Mouse (Mus musculus) embryonic facial prominence, embryonic 14.5 days (tissue): ENCODE measurements around the gene Mgat4b. TPM values are rescaled to one million over a fixed set of nuclear protein-coding genes. Genes with fewer than 3 reads are reported as not detected.
"Not testable (repeated sequence)": the region's sequence is repeated elsewhere in the genome, so short reads cannot be mapped to it uniquely, and the experiment has no call there.

Experiments
- ATAC-seq: fragments of 200-750 bp; cut with Nextera tagmentation; 2 replicates; pipeline ENCODE4 v1.8.0; 2017; ENCODE audit warnings: low read depth, moderate number of reproducible peaks, moderate TSS enrichment
- DNase-seq: peaks from one replicate; pipeline ENCODE4 v3.0.0-alpha.2; 2015; ENCODE audit warnings: low spot score
- H3K27ac ChIP-seq: fragments of 300-500 bp; sonication (generic); replicated peaks from 2 replicates; pipeline ENCODE4 v1.5.1; 2014; ENCODE audit warnings: low read depth, mild to moderate bottlenecking, low read length, moderate library complexity
- H3K27me3 ChIP-seq: fragments of 300-500 bp; sonication (generic); replicated peaks from 2 replicates; pipeline ENCODE4 v1.6.1; 2014; ENCODE audit warnings: low read length; ENCODE audit not compliant: control insufficient read depth, insufficient read depth
- H3K36me3 ChIP-seq: fragments of 300-500 bp; sonication (generic); 2 replicates; pipeline ENCODE4 v1.6.1; 2014; ENCODE audit warnings: low read length, mixed read lengths; ENCODE audit not compliant: control insufficient read depth, insufficient read depth
- H3K4me1 ChIP-seq: fragments of 300-500 bp; sonication (generic); 2 replicates; pipeline ENCODE4 v1.6.1; 2014; ENCODE audit warnings: antibody characterized with exemption, low read length; ENCODE audit not compliant: control insufficient read depth, insufficient read depth
- H3K4me2 ChIP-seq: fragments of 300-500 bp; sonication (generic); 2 replicates; pipeline ENCODE4 v1.6.1; 2014; ENCODE audit warnings: low read depth, mild to moderate bottlenecking, low read length, moderate library complexity, mixed read lengths
- H3K4me3 ChIP-seq: fragments of 300-500 bp; sonication (generic); 2 replicates; pipeline ENCODE4 v1.5.1; 2014; ENCODE audit warnings: low read depth, mild to moderate bottlenecking, low read length
- H3K9ac ChIP-seq: fragments of 300-500 bp; sonication (generic); 2 replicates; pipeline ENCODE4 v1.6.1; 2014; ENCODE audit warnings: low read depth, mild to moderate bottlenecking, low read length, moderate library complexity, mixed read lengths
- H3K9me3 ChIP-seq: fragments of 300-500 bp; sonication (generic); 2 replicates; pipeline ENCODE4 v1.6.1; 2016; ENCODE audit warnings: low read length; ENCODE audit not compliant: control insufficient read depth
- WGBS: fragments of 180-500 bp; shearing (Covaris S2); extraction: QIAGEN DNeasy Blood & Tissue Kit; methylation state at CpG from one replicate; pipeline ENCODE4 v1.1.7; 2014; 5-methylcytosine and 5-hydroxymethylcytosine counted together
- polyA plus RNA-seq: library from polyadenylated mRNA; unstranded; fragments of >200 nt; fragmentation: Nextera tagmentation; extraction: Ambion mirVana; gene quantifications from 2 replicates; pipeline ENCODE4 v1.2.1, GENCODE M21; 2014

The Mgat4b gene
- polyA plus RNA-seq = 22.5 and 22.6 TPM in 2 replicates

- Histone ChIP-seq H3K36me3 (peaks cover 26% of the 10 kb centered on the region), H3K9ac (peak within 1 kb of the TSS; percentile 96), H3K27ac (peak within 1 kb of the TSS; percentile 99), H3K9me3 (no peaks in the 10 kb centered on the region), H3K27me3 (no peaks in the 10 kb centered on the region), H3K4me1 (peaks cover 14% of the 10 kb centered on the region; the same call in 1 of the 2 replicates), H3K4me2 (peak within 1 kb of the TSS; percentile 60), H3K4me3 (peak within 1 kb of the TSS; percentile 96)
- peak; percentile 83 for DNase-seq
- peak; percentile 77 for ATAC-seq
- 2% methylated on average over 39 of the region's 48 CpGs for WGBS
These were observed at the start of gene Mgat4b, which contains the start of gene Sqstm1 for GRCm38 (mm10) chr11:50210505-50211151. TSS of gene Mgat4b (plus strand) at chr11:50210890. TSS of gene Sqstm1 (minus strand) at chr11:50210827.

GRCm38 (mm10) chr11:50161578-50162304 lies 48.9 kb upstream of the Mgat4b start:
- Histone ChIP-seq H3K4me3 (no peak overlapping the region), H3K27me3 (no peaks in the 10 kb centered on the region), H3K4me1 (no peaks in the 10 kb centered on the region), H3K36me3 (peaks cover 90% of the 10 kb centered on the region), H3K9me3 (no peaks in the 10 kb centered on the region), H3K4me2 (no peak overlapping the region), H3K27ac (no peak overlapping the region), H3K9ac (no peak overlapping the region)
- 63% methylated on average over 10 of the region's 10 CpGs for whole genome bisulfite sequencing
- DNase-seq = peak; percentile 50
- peak; percentile 42; the same call in 1 of the 2 replicates for ATAC-seq

GRCm38 (mm10) chr11:50162338-50163050 lies 48.2 kb upstream of the Mgat4b start:
- 97% methylated on average over 3 of the region's 3 CpGs for WGBS
- H3K36me3 ChIP-seq = peaks cover 86% of the 10 kb centered on the region
- DNase-seq = no peak
- H3K4me1 ChIP-seq = no peaks in the 10 kb centered on the region
- no peak overlapping the region for H3K4me3 ChIP-seq
- no peaks in the 10 kb centered on the region for H3K9me3 ChIP-seq
- H3K27ac ChIP-seq = no peak overlapping the region
- no peaks in the 10 kb centered on the region for H3K27me3 ChIP-seq
- no peak overlapping the region for H3K4me2 ChIP-seq
- H3K9ac ChIP-seq = no peak overlapping the region
- ATAC-seq = no peak

GRCm38 (mm10) chr11:50168352-50168751 lies 42.3 kb upstream of the Mgat4b start:
- 92% methylated on average over 5 of the region's 5 CpGs for WGBS
- DNase-seq (no peak), ATAC-seq (no peak)
- no peaks in the 10 kb centered on the region for H3K9me3 ChIP-seq
- no peaks in the 10 kb centered on the region for H3K27me3 ChIP-seq
- no peak overlapping the region for H3K4me2 ChIP-seq
- no peak overlapping the region for H3K4me3 ChIP-seq
- H3K9ac ChIP-seq = no peak overlapping the region
- no peak overlapping the region for H3K27ac ChIP-seq
- peaks cover 71% of the 10 kb centered on the region for H3K36me3 ChIP-seq
- no peaks in the 10 kb centered on the region for H3K4me1 ChIP-seq

- 4% methylated on average over 19 of the region's 19 CpGs for WGBS
- Histone ChIP-seq H3K9ac (peak within 1 kb of the TSS; percentile 80), H3K4me3 (peak within 1 kb of the TSS; percentile 68), H3K36me3 (peaks cover 34% of the 10 kb centered on the region), H3K4me2 (peak within 1 kb of the TSS; percentile 83), H3K27ac (peak within 1 kb of the TSS; percentile 54)
- ATAC-seq = peak; percentile 10; the same call in 1 of the 2 replicates
- H3K4me1 ChIP-seq, H3K9me3 ChIP-seq, DNase-seq, H3K27me3 ChIP-seq: not testable (repeated sequence)
These were observed 36.5 kb upstream of the Mgat4b start, which contains the start of gene Mrnip for GRCm38 (mm10) chr11:50174111-50174729. TSS of gene Mrnip (plus strand) at chr11:50174444.

- Histone ChIP-seq H3K9me3 (no peaks in the 10 kb centered on the region), H3K4me2 (peak overlapping the region; percentile 83), H3K27ac (peak overlapping the region; percentile 54), H3K4me3 (peak overlapping the region; percentile 68), H3K4me1 (peaks cover 6% of the 10 kb centered on the region), H3K27me3 (no peaks in the 10 kb centered on the region), H3K9ac (peak overlapping the region; percentile 80), H3K36me3 (peaks cover 33% of the 10 kb centered on the region)
- ATAC-seq (peak; percentile 100), DNase-seq (peak; percentile 99)
- whole genome bisulfite sequencing = under 1% methylated on average over 16 of the region's 27 CpGs
These were observed 35.9 kb upstream of the Mgat4b start for GRCm38 (mm10) chr11:50174730-50175187.

GRCm38 (mm10) chr11:50176351-50176750 lies 34.3 kb upstream of the Mgat4b start:
- Histone ChIP-seq H3K27ac (no peak overlapping the region), H3K36me3 (peaks cover 21% of the 10 kb centered on the region), H3K4me1 (peaks cover 6% of the 10 kb centered on the region), H3K27me3 (no peaks in the 10 kb centered on the region), H3K4me3 (no peak overlapping the region), H3K9me3 (no peaks in the 10 kb centered on the region), H3K9ac (no peak overlapping the region), H3K4me2 (no peak overlapping the region)
- ATAC-seq (no peak), DNase-seq (no peak)
- 75% methylated on average over 3 of the region's 3 CpGs for WGBS

GRCm38 (mm10) chr11:50177111-50177510 lies 33.6 kb upstream of the Mgat4b start:
- H3K9ac ChIP-seq = no peak overlapping the region
- 78% methylated on average over 6 of the region's 6 CpGs for WGBS
- no peak overlapping the region for H3K27ac ChIP-seq
- no peaks in the 10 kb centered on the region for H3K9me3 ChIP-seq
- DNase-seq = no peak
- no peak overlapping the region for H3K4me3 ChIP-seq
- H3K4me1 ChIP-seq = peaks cover 6% of the 10 kb centered on the region
- H3K27me3 ChIP-seq = no peaks in the 10 kb centered on the region
- H3K36me3 ChIP-seq = peaks cover 15% of the 10 kb centered on the region
- ATAC-seq = no peak
- no peak overlapping the region for H3K4me2 ChIP-seq
